Mouse (Mus musculus) monocyte, adult 5-6 weeks (primary cell): ENCODE data around the gene Dcbld1. TPM values are rescaled to one million over a fixed set of nuclear protein-coding genes. Genes with fewer than 3 reads are reported as not detected.
"Not testable (repeated sequence)": the region's sequence is repeated elsewhere in the genome, so short reads cannot be mapped to it uniquely, and the experiment has no call there.

Source experiments
- ATAC-seq: fragments of 153-309, 156-312 bp; replicated peaks from 2 replicates; pipeline ENCODE4 v1.8.0; 2017; ENCODE audit warnings: mild to moderate bottlenecking; ENCODE audit not compliant: low TSS enrichment, insufficient number of reproducible peaks, severe bottlenecking, poor library complexity, low FRiP score
- total RNA-seq: library from RNA; stranded (forward); fragments of 200-1000, 200-491, 200-594 nt; gene quantifications from 3 replicates; pipeline ENCODE4 v1.2.3, GENCODE M21; 2017

The Dcbld1 gene
- total RNA-seq, 1 experiment from 2014 or later: 0.19 TPM

GRCm38 (mm10) chr10:52257768-52258167 is 24.3 kb downstream of the Dcbld1 start:
- no peak for ATAC-seq

GRCm38 (mm10) chr10:52258180-52258948 is 24.9 kb downstream of the Dcbld1 start:
- ATAC-seq: no peak

DNA sequence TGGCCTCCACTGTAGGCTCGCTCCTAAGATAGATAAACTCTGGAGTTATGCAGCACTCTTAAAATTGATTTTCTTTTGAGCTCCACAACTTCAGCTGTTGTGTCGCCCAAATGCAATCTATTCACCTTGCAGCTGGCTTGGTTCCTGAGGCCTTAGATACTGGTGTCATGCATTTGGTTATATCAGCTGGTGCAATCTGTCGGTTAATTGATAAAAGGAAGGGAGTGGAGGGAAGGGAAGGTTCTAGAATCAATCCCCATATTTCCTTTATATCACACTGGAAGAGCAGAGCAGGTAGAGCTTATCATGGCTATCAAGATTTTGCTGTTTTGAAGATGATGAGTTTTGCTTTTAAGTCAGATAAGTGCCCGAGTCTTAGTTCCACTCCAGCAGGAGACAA is 26.8 kb downstream of the Dcbld1 start:
- ATAC-seq: no peak

DNA sequence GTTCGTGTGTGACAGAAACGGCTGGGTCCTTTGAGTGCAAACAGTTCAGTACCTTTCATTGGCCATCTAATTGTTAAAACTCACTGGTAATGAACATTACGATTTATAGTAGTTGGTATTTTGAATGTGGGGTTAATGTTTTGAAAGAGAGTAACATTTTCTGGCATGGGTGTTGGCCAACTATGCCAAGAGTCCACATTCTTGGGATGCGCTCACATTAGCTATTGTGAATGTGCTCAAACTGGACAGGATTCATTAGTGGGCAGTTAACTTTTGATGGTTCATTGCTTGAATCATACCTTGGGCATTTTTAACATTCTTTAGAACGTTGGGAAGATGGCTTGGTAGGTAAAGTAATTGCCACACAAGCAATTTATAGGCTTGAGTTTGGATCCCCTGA is 30.7 kb downstream of the Dcbld1 start:
- ATAC-seq: no peak

GRCm38 (mm10) chr10:52268879-52269278 is 35.5 kb downstream of the Dcbld1 start:
- no peak for ATAC-seq

- no peak for ATAC-seq
Measured at GRCm38 (mm10) chr10:52271385-52271784, 38.0 kb downstream of the Dcbld1 start.

GRCm38 (mm10) chr10:52273012-52273411 is 39.6 kb downstream of the Dcbld1 start:
- ATAC-seq: no peak

DNA sequence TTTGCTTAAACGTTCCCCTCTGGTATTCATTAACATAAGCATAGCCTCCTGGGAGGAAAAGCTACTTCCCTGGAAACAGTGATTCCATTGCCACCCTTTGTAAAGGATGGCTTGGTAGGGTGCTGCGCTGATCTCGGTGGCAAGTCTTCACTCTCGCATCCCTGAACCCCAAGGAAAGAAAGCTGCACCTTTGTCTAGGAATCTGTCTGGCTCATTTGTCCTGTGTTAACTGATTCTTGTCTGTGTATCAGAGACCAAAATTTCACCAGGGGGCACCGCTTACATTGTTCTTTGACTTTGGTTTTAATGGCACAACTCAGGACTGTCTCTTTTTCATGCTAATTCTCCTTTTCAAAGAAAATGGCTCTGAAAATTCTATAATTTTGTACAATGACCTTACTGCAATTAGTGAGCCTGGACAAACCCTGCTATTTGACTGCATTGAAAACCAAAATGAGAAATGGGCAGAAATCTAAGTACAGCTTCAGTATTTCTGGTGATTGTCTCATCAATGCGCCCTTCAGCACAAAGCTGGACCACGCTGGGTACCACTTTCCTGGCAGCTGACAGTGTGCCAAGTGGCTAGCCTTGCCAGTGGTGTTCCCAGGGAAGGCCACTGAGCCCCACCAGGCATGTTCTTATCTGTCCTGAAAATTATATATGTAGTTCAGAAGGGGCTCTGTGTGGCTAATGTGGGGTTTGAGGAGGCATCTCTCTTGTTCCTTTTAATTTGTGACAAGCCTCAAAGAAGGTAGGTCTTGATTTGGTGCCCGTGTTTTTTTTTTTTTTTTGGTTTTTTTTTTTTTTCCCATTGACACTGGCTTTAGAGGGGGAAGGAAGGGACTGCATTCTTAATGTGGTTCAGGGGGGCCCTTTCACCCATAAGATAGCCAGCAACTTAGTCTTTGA is 40.8 kb downstream of the Dcbld1 start:
- ATAC-seq: no peak

GRCm38 (mm10) chr10:52274910-52275604 is 41.6 kb downstream of the Dcbld1 start:
- ATAC-seq: no peak

DNA sequence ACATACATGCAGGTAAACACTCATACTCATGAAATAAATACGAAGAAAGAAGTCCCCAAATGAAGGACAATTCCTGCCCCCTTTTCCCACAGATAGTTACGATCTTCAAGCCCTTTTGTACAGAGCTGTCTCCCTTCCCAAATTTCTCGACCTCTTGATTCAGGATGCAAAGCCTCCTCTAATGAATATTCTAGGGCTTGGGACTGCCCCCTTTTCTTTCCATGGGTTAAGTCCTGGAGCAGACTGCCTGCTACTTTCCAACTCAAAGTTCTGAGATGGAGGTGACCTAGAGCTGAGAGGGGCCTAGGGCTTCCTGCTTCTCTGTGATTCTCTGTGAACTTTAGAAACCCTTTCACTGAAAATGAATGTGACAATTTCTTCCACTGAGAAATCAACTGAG is 43.2 kb downstream of the Dcbld1 start:
- no peak for ATAC-seq

- not testable (repeated sequence) for ATAC-seq
Measured at GRCm38 (mm10) chr10:52277564-52277963, 44.1 kb downstream of the Dcbld1 start.

DNA sequence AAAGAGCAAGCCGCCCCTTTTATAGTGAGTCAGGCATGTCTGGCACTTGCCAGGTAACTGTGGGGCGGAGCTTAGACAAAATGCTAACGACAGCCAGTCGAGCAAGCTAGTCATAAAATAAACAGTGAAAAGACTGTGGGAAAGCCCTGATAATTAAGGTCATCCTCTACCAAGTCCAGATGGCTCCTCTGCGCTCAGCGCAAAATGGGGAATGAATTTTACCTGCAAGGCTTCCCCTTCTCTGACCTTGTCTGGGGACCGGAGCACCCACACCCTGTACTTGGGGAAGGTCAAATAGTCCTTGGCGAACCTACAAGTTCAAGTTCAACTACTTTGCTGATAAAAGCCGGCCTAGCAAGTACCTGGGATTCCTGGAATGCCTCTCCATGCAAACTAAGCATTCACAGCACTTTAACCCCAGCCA is 44.6 kb downstream of the Dcbld1 start:
- no peak for ATAC-seq

DNA sequence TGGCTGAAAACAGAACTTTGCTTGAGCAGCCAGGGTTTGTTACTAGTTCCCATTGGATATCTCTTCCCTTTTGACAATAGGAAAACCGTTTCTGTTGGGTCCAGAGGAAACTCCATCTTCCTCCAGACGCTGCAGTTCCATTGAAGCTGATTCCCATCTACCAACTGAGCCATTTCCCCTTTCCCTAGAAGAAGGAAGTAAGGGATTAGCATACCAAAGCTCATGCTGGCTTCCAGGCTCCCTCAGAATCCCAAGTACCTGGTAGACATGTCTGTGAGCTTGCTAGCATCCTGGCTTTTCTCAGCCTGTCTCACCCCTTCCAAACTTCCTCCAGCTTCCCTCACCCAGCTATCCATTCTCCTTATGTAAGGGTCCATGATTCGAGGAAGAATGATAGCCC is 45.4 kb downstream of the Dcbld1 start:
- no peak for ATAC-seq

DNA sequence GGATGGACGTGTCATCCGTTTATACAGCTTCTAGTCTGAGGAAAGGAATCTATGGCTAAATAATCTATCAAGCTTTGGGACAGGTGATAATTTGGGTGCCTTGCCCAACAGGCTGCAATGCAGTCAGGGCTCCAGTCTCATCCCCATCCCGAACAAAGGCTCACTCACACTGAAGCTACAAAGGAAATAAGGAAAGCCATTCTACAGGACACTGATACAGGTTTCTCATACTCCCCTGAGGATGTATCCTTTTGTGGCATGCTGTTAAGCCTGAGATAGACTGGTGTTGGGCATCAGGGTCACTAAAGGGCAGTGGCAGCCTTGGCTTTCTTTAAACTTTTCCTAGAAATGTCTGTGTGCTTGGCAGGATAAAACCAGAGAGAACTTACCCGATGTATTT is 46.5 kb downstream of the Dcbld1 start:
- no peak for ATAC-seq

DNA sequence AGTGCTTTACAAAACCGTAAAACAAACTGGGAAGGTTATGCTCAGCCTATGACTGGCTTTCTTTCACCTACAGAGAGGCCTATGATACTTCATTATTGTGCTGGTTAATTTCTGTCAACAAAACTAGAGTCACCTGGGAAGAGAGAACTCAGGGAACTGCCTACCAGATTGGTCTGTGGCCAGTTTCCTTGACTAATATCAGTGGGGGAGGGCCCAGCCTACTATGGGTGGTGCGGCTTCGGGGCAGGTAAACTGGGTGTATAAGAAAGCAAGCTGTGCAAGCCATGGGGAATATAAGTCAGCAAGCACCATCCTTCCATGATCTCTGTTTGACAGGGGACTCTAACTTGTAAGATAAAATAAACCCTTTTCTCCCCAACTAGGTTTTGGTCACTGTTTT is 47.2 kb downstream of the Dcbld1 start:
- ATAC-seq: no peak

- no peak for ATAC-seq
Measured at GRCm38 (mm10) chr10:52281337-52281736, 47.9 kb downstream of the Dcbld1 start.

DNA sequence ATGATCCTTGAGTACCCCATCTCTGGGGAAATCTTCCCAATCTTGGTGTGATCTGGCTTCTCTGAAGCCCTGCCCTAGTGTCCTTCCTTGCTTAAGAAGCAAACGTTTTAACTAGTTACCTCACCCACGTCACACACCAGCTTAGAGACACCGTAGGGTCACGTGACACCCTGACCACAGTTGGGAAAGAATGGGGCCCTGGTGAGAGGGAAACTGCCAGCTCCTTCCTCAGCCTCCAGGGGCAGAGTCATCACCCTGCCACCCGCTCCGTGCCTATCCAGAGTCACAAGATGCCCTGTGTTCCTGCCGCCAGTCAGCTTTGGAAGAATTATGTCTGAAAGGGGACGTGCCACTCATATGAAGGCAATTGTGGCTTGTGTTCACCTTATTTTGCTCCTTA is 51.2 kb downstream of the Dcbld1 start:
- ATAC-seq: no peak

DNA sequence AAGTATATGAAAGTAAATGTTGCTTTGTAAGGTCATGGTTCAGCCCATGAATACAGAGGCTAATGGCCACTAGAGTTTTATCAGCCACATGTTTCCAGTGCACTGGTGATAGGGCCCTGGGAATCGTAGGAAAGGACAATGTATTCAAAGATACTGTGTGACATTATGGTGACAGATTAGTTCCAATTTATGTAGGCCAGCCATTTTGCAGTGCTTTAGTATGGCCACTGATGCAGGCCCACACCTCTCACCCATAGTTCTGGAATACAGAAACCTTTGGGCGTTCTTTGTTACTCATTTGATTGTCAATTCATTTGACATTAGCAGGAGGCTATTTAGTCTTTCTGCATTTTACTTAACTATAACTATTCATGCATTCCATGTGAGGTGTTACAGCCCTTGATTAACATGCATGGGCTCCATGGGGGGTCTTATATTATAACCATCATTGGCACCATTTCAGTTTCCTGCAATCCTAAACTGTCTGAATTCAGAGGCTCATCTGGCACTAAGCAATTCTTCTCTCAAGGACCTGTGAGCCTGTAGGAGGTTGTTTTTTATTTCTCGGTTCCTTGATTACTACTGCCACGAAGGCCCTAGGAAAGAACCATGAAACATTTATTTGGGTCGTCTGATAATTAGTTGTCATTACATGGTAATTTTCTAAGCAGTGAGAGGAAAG is 54.6 kb downstream of the Dcbld1 start:
- no peak for ATAC-seq

DNA sequence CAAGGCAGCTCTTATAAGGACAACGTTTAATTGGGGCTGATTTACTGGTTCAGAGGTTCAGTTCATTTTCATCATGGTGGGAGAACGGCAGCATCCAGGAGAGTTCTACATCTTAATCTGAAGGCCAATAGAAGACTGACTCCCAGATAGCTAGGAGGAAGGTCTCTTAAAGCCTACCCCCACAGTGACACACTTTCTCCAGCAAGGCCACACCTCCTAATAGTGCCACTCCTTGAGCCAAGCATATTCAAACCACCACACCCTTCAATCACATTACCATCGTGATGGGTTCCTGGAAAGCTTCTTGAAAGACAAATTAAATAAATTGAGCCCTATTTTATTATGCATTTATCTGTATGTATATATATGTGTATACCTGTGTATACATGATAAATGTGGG is 55.8 kb downstream of the Dcbld1 start:
- no peak for ATAC-seq
